Mouse (Mus musculus) embryonic facial prominence, embryonic 11.5 days (tissue): ENCODE data around the gene Cox8a. TPM values are rescaled to one million over a fixed set of nuclear protein-coding genes. Genes with fewer than 3 reads are reported as not detected.

ENCODE experiments used
- ATAC-seq: fragments of 200-750 bp; cut with Nextera tagmentation; replicated peaks from 2 replicates; pipeline ENCODE4 v1.8.0; 2017; ENCODE audit warnings: low read depth; ENCODE audit not compliant: insufficient number of reproducible peaks, low FRiP score, low TSS enrichment
- DNase-seq: peaks from one replicate; pipeline ENCODE4 v3.0.0-alpha.2; 2015; ENCODE audit warnings: low spot score
- H3K27ac ChIP-seq: fragments of 300-500 bp; sonication (generic); replicated peaks from 2 replicates; pipeline ENCODE4 v1.5.1; 2014; ENCODE audit warnings: mild to moderate bottlenecking, low read depth, low read length, control low read depth
- H3K27me3 ChIP-seq: fragments of 300-500 bp; sonication (generic); 2 replicates; pipeline ENCODE4 v1.6.1; 2014; ENCODE audit warnings: mild to moderate bottlenecking, low read length, moderate library complexity, mixed read lengths; ENCODE audit not compliant: control insufficient read depth, insufficient read depth
- H3K36me3 ChIP-seq: fragments of 300-500 bp; sonication (generic); replicated peaks from 2 replicates; pipeline ENCODE4 v1.6.1; 2014; ENCODE audit warnings: low read depth, mild to moderate bottlenecking, low read length, moderate library complexity, mixed read lengths; ENCODE audit not compliant: control insufficient read depth, insufficient read depth
- H3K4me1 ChIP-seq: fragments of 300-500 bp; sonication (generic); 2 replicates; pipeline ENCODE4 v1.6.1; 2014; ENCODE audit warnings: low read length, mixed read lengths; ENCODE audit not compliant: control insufficient read depth, insufficient read depth
- H3K4me2 ChIP-seq: fragments of 300-500 bp; sonication (generic); 2 replicates; pipeline ENCODE4 v1.6.1; 2014; ENCODE audit warnings: low read depth, mild to moderate bottlenecking, control low read depth, low read length, moderate library complexity
- H3K4me3 ChIP-seq: fragments of 300-500 bp; sonication (generic); 2 replicates; pipeline ENCODE4 v1.5.1; 2014; ENCODE audit warnings: low read depth, low read length, control low read depth
- H3K9ac ChIP-seq: fragments of 300-500 bp; sonication (generic); replicated peaks from 2 replicates; pipeline ENCODE4 v1.6.1; 2014; ENCODE audit warnings: mild to moderate bottlenecking, control low read depth, low read length
- H3K9me3 ChIP-seq: fragments of 300-500 bp; sonication (generic); replicated peaks from 2 replicates; pipeline ENCODE4 v1.6.1; 2016; ENCODE audit warnings: mild to moderate bottlenecking, low read length, inconsistent platforms, mixed read lengths; ENCODE audit not compliant: control insufficient read depth
- WGBS: fragments of 180-500 bp; shearing (Covaris S2); extraction: QIAGEN DNeasy Blood & Tissue Kit; methylation state at CpG from one replicate; pipeline ENCODE4 v1.1.7; 2014; 5-methylcytosine and 5-hydroxymethylcytosine counted together
- polyA plus RNA-seq: library from polyadenylated mRNA; unstranded; fragments of >200 nt; fragmentation: Nextera tagmentation; extraction: Ambion mirVana; gene quantifications from 2 replicates; pipeline ENCODE4 v1.2.1, GENCODE M21; 2014

The Cox8a gene
- polyA plus RNA-seq, 1 experiment from 2014 or later: 741 TPM

GRCm38 (mm10) chr19:7217926-7218267 lies 481 bp upstream of the Cox8a start:
- no peaks in the 10 kb centered on the region; the same call in 1 of the 2 replicates for H3K4me1 ChIP-seq
- peaks cover 4% of the 10 kb centered on the region; the same call in 1 of the 2 replicates for H3K36me3 ChIP-seq
- H3K9me3 ChIP-seq: no peaks in the 10 kb centered on the region
- DNase-seq (no peak), ATAC-seq (peak; percentile 17; the same call in 1 of the 2 replicates)
- WGBS: 12% methylated on average over 6 of the region's 6 CpGs
- no peak overlapping the region for H3K27ac ChIP-seq
- H3K27me3 ChIP-seq: no peaks in the 10 kb centered on the region
- H3K4me3 ChIP-seq: peak overlapping the region; percentile 89
- H3K4me2 ChIP-seq: peak overlapping the region; percentile 32
- peak overlapping the region; percentile 1; the same call in 1 of the 2 replicates for H3K9ac ChIP-seq

- Histone ChIP-seq H3K36me3 (peaks cover 4% of the 10 kb centered on the region; the same call in 1 of the 2 replicates), H3K4me2 (no peak overlapping the region), H3K9ac (no peak overlapping the region), H3K4me1 (no peaks in the 10 kb centered on the region; the same call in 1 of the 2 replicates), H3K27ac (no peak overlapping the region), H3K4me3 (no peak overlapping the region), H3K27me3 (no peaks in the 10 kb centered on the region), H3K9me3 (no peaks in the 10 kb centered on the region)
- WGBS: 93% methylated on average over 5 of the region's 5 CpGs
- DNase-seq (no peak), ATAC-seq (no peak)
These were observed 2.9 kb downstream of the Cox8a start for GRCm38 (mm10) chr19:7214484-7214883.

GRCm38 (mm10) chr19:7213010-7213409 lies 4.4 kb downstream of the Cox8a start:
- ATAC-seq (no peak), DNase-seq (no peak)
- H3K27ac ChIP-seq: no peak overlapping the region
- H3K4me1 ChIP-seq: no peaks in the 10 kb centered on the region; the same call in 1 of the 2 replicates
- H3K4me2 ChIP-seq: no peak overlapping the region
- WGBS: 92% methylated on average over 3 of the region's 3 CpGs
- H3K4me3 ChIP-seq: no peak overlapping the region
- H3K27me3 ChIP-seq: no peaks in the 10 kb centered on the region
- H3K36me3 ChIP-seq: peaks cover 4% of the 10 kb centered on the region; the same call in 1 of the 2 replicates
- no peaks in the 10 kb centered on the region for H3K9me3 ChIP-seq
- no peak overlapping the region for H3K9ac ChIP-seq

GRCm38 (mm10) chr19:7212216-7212615 lies 5.2 kb downstream of the Cox8a start:
- 73% methylated on average over 1 of the region's 1 CpGs for WGBS
- ATAC-seq: no peak
- H3K36me3 ChIP-seq: peaks cover 4% of the 10 kb centered on the region; the same call in 1 of the 2 replicates

GRCm38 (mm10) chr19:7209907-7210646 lies 7.3 kb downstream of the Cox8a start:
- Histone ChIP-seq H3K27ac (no peak overlapping the region), H3K4me2 (no peak overlapping the region), H3K27me3 (no peaks in the 10 kb centered on the region), H3K9ac (no peak overlapping the region), H3K36me3 (peaks cover 4% of the 10 kb centered on the region; the same call in 1 of the 2 replicates), H3K4me1 (no peaks in the 10 kb centered on the region), H3K9me3 (no peaks in the 10 kb centered on the region), H3K4me3 (no peak overlapping the region)
- WGBS: 93% methylated on average over 7 of the region's 7 CpGs
- DNase-seq: no peak
- ATAC-seq: no peak

More at GRCm38 (mm10) chr19:7212216-7212615, 5.2 kb downstream of the Cox8a start:
- Histone ChIP-seq H3K4me1 (no peaks in the 10 kb centered on the region; the same call in 1 of the 2 replicates), H3K4me3 (no peak overlapping the region), H3K27ac (no peak overlapping the region), H3K27me3 (no peaks in the 10 kb centered on the region), H3K9me3 (no peaks in the 10 kb centered on the region), H3K4me2 (no peak overlapping the region), H3K9ac (no peak overlapping the region)
- DNase-seq: no peak

- Histone ChIP-seq H3K36me3 (no peaks in the 10 kb centered on the region), H3K9ac (peak within 1 kb of the TSS; percentile 80), H3K4me2 (peak within 1 kb of the TSS; percentile 68), H3K4me3 (peak within 1 kb of the TSS; percentile 83), H3K27me3 (no peaks in the 10 kb centered on the region), H3K27ac (peak within 1 kb of the TSS; percentile 93), H3K4me1 (no peaks in the 10 kb centered on the region), H3K9me3 (no peaks in the 10 kb centered on the region)
- ATAC-seq: peak; percentile 93
- under 1% methylated on average over 77 of the region's 79 CpGs for WGBS
- peak; percentile 97 for DNase-seq
These were observed 11.4 kb downstream of the Cox8a start, which contains the start of gene Otub1 for GRCm38 (mm10) chr19:7205753-7206736. Otub1 (minus strand) TSS chr19:7206316.

GRCm38 (mm10) chr19:7205326-7205725 lies 12.1 kb downstream of the Cox8a start:
- peak overlapping the region; percentile 83 for H3K4me3 ChIP-seq
- no peaks in the 10 kb centered on the region for H3K4me1 ChIP-seq
- H3K9ac ChIP-seq: peak overlapping the region; percentile 80
- no peaks in the 10 kb centered on the region for H3K27me3 ChIP-seq
- H3K9me3 ChIP-seq: no peaks in the 10 kb centered on the region
- ATAC-seq: no peak
- H3K36me3 ChIP-seq: no peaks in the 10 kb centered on the region
- no peak for DNase-seq
- 36% methylated on average over 7 of the region's 7 CpGs for WGBS
- peak overlapping the region; percentile 68 for H3K4me2 ChIP-seq
- peak overlapping the region; percentile 93; the same call in 1 of the 2 replicates for H3K27ac ChIP-seq
